In genomic region chr7:144314438-144315105, GRCm38 (mm10) we compare ENCODE assay signal across 29 mouse cellular contexts.
DNase-seq lines count a peak whose midpoint lies in the region; ATAC-seq and TF ChIP-seq lines count a peak whose summit lies in the region.
"Had no signal": no experiment of that assay in that cellular context is flagged by ENCODE, and none has a peak within 500 bp of the region (broad histone marks: within the 10 kb centered on the region; RNA-seq: fewer than 3 reads in every experiment).

No protein-coding gene starts in this region.

- no peak overlapping the region for H3K4me3 ChIP-seq in left cerebral cortex, adult 2 months
- no peak overlapping the region for H3K4me3 ChIP-seq in olfactory bulb, adult 2 months (ENCODE audit: insufficient read depth, low read depth, low read length)
- H3K4me3 ChIP-seq: embryonic facial prominence, embryonic 10.5 days; embryonic facial prominence, embryonic 13.5 days; erythroblast, embryonic 14.5 days; forebrain, embryonic 12.5 days; forebrain, embryonic 15.5 days; hindbrain, embryonic 10.5 days; hindbrain, embryonic 13.5 days; intestine, embryonic 15.5 days had no signal

- no peak for TF ChIP-seq POLR2A in olfactory bulb, adult 2 months (IDR thresholded peaks at IDR 0.05; ENCODE audit: insufficient read depth, low read depth, low read length)

- intact Hi-C loops in left cerebral cortex, adult 2 months (cut with DNase I) = loop anchor here (5.0 kb wide), 1 partner anchor 103 kb away; no protein-coding TSS in a partner anchor
- intact Hi-C loops in heart, postnatal 14 days (cut with DNase I) = no loop called here

- WGBS in olfactory bulb, adult 2 months = 58% methylated on average over 11 of the region's 11 CpGs

- DNase-seq in cerebellum, postnatal 14 days = peak; percentile 60 to 69
- no peak for DNase-seq in cerebellum, adult 11 months
- DNase-seq in left cerebral cortex, adult 2 months (ENCODE audit: extremely low spot score in 1 of 2, low spot score in 2 of 2) = no peak
- no peak for DNase-seq in left cerebral cortex, adult 8-10 months (ENCODE audit: low spot score in 2 of 2)
- peak; percentile 6 for DNase-seq in R1 (ENCODE audit: low read depth, low spot score)
- DNase-seq in heart, postnatal 14 days = no peak
- DNase-seq: adrenal gland, adult 8-10 months; adrenal gland, postnatal 25 days; cerebellum, adult 9-11 months; embryo, embryonic 11 days; gastrocnemius, postnatal 10 days; gastrocnemius, postnatal 36 days; heart, adult 11 months; heart, postnatal 36 days; kidney, adult 18-20 months had no signal

- ATAC-seq in granulocyte monocyte progenitor cell, adult 5-6 weeks (replicated peaks; ENCODE audit: poor library complexity, severe bottlenecking) = no peak
- ATAC-seq: activated CD4-positive, CD25-positive, alpha-beta regulatory T cell, adult 4 months; CD4-positive, CD25-positive, alpha-beta regulatory T cell, adult 4 months; forebrain, embryonic 15.5 days; hindbrain, embryonic 16.5 days; intestine, embryonic 15.5 days; Patski had no signal

- no peak for TF ChIP-seq CTCF in left cerebral cortex, adult 2 months (IDR thresholded peaks at IDR 0.05)
- no peak for TF ChIP-seq CTCF in olfactory bulb, adult 2 months (IDR thresholded peaks at IDR 0.05; ENCODE audit: insufficient read depth, low read depth, low read length)

- H3K4me1 ChIP-seq in olfactory bulb, adult 2 months (ENCODE audit: control insufficient read depth, insufficient read depth, low read length) = peaks cover 39% of the 10 kb centered on the region
- H3K4me1 ChIP-seq: intestine, embryonic 15.5 days had no signal

- H3K27ac ChIP-seq in left cerebral cortex, adult 2 months = peak overlapping the region; percentile 70
- H3K27ac ChIP-seq in olfactory bulb, adult 2 months (ENCODE audit: insufficient read depth, low read depth, low read length) = peak overlapping the region; percentile 7; the same call in 1 of the 2 replicates
- H3K27ac ChIP-seq: embryonic facial prominence, embryonic 10.5 days; embryonic facial prominence, embryonic 13.5 days; forebrain, embryonic 12.5 days; forebrain, embryonic 15.5 days; hindbrain, embryonic 10.5 days; hindbrain, embryonic 13.5 days; intestine, embryonic 15.5 days had no signal

Comparison
In these comparisons a context has a peak if more than half of its experiments do, and no peak if none do; other contexts are left out.
1. DNase-seq: peak in cerebellum, postnatal 14 days (2 of 2) and R1 (single experiment); none in cerebellum, adult 11 months (single experiment), left cerebral cortex, adult 2 months (0 of 2), left cerebral cortex, adult 8-10 months (0 of 2) and heart, postnatal 14 days (0 of 2).